Mouse (Mus musculus) adrenal gland, postnatal 10 days (tissue): ENCODE data around the gene Galntl6. TPM values are rescaled to one million over a fixed set of nuclear protein-coding genes. Genes with fewer than 3 reads are reported as not detected.
A peak's percentile ranks its signal among the peaks of the same experiment; 100 is the strongest.
"Not testable (repeated sequence)": the region's sequence is repeated elsewhere in the genome, so short reads cannot be mapped to it uniquely, and the experiment has no call there.

ENCODE experiments used
- DNase-seq: peaks from one replicate; pipeline ENCODE4 v3.0.0; 2021; ENCODE audit warnings: mixed read lengths
- total RNA-seq, 2 experiments: library from RNA; stranded (reverse); gene quantifications; 2 replicates each; pipeline ENCODE4 v1.2.3; 2021

The Galntl6 gene
- total RNA-seq, 2 experiments from 2014 or later, result 0.66 to 0.91 TPM

- no peak for DNase-seq
Measured at GRCm38 (mm10) chr8:57765726-57766351, 1146.6 kb downstream of the Galntl6 start.

GRCm38 (mm10) chr8:57765192-57765591 is 1147.2 kb downstream of the Galntl6 start:
- DNase-seq, result no peak

- DNase-seq, result not testable (repeated sequence)
Measured at GRCm38 (mm10) chr8:57762622-57763021, 1149.8 kb downstream of the Galntl6 start.

GRCm38 (mm10) chr8:57760921-57761320 is 1151.5 kb downstream of the Galntl6 start:
- DNase-seq, result no peak

- no peak for DNase-seq
Measured at GRCm38 (mm10) chr8:57758857-57759256, 1153.6 kb downstream of the Galntl6 start.

GRCm38 (mm10) chr8:57757476-57757875 is 1155.0 kb downstream of the Galntl6 start:
- DNase-seq, result no peak

GRCm38 (mm10) chr8:57754066-57754465 is 1158.4 kb downstream of the Galntl6 start:
- DNase-seq, result no peak

- DNase-seq, result no peak
Measured at GRCm38 (mm10) chr8:57743636-57744035, 1168.8 kb downstream of the Galntl6 start.

- peak; percentile 55 for DNase-seq
Measured at GRCm38 (mm10) chr8:57741983-57742382, 1170.5 kb downstream of the Galntl6 start.

- DNase-seq, result no peak
Measured at GRCm38 (mm10) chr8:57741309-57741708, 1171.1 kb downstream of the Galntl6 start.

- DNase-seq, result no peak
Measured at GRCm38 (mm10) chr8:57737281-57737680, 1175.2 kb downstream of the Galntl6 start.

- no peak for DNase-seq
Measured at GRCm38 (mm10) chr8:57732795-57733194, 1179.6 kb downstream of the Galntl6 start.

GRCm38 (mm10) chr8:57731666-57732065 is 1180.8 kb downstream of the Galntl6 start:
- DNase-seq, result no peak

- DNase-seq, result no peak
Measured at GRCm38 (mm10) chr8:57728276-57728675, 1184.2 kb downstream of the Galntl6 start.

- no peak for DNase-seq
Measured at GRCm38 (mm10) chr8:57724843-57725627, 1187.4 kb downstream of the Galntl6 start.

Other genes with a start within 250 kb of the Galntl6 start
- not detected for gene BC030500, start 885 bp downstream of the Galntl6 start, total RNA-seq